Mouse (Mus musculus): ENCODE data around the gene Acap1. TPM values are rescaled to one million over a fixed set of nuclear protein-coding genes. Genes with fewer than 3 reads are reported as not detected.

Acap1 gene
- polyA plus RNA-seq, 1 experiment from 2014 or later, result 10.3 TPM

DNA sequence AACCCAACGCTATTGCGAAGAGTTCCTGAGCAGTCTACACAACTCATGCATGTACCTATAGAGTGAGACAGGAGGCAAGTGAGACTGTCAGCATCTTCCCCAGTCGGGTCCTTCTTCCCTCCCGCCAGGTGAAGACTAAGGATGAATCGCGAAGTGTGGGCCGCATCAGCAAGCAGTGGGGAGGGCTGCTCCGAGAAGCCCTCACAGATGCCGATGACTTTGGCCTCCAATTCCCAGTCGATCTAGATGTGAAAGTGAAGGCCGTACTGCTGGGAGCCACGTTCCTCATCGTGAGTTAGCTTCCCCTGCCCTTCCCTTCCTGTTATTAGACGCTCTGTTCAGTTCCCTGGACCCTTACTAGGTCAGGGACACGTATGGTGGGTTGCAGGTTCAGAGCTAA is 45.5 kb downstream of the Acap1 start:
- no peaks in the 10 kb centered on the region for H3K27me3 ChIP-seq (replicated peaks)
- 92% methylated on average over 15 of the region's 15 CpGs for WGBS
- H3K4me2 ChIP-seq, result no peak overlapping the region
- H3K27ac ChIP-seq (ENCODE audit: poor library complexity, severe bottlenecking), result no peak overlapping the region
- H3K9ac ChIP-seq, result no peak overlapping the region
- peaks cover 49% of the 10 kb centered on the region for H3K36me3 ChIP-seq
- peaks cover 35% of the 10 kb centered on the region for H3K4me1 ChIP-seq (replicated peaks)
- no peak for ATAC-seq (ENCODE audit: insufficient number of reproducible peaks, low FRiP score)
- H3K4me3 ChIP-seq, result no peak overlapping the region
- no peaks in the 10 kb centered on the region for H3K9me3 ChIP-seq (replicated peaks)

DNA sequence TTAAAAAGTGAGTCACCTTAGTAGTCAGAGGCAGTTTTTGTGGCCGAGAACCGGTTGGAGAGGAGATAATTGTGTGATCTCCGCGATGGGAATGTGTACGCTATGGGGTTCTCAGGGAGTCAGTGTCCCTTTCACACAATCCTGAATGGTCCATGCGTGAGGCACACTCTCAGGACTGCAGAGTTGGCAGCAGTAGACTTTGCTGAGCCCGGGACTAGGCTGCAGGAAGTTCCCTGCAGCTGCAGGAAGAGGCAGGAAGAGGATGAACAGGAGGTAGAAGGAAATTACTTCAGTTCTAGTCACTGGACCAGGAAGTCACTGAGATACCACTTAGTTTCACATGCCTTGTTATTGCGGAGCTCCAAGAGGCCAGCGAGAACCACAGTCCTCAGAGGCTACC is 46.2 kb downstream of the Acap1 start:
- Histone ChIP-seq H3K9me3 (replicated peaks) (no peaks in the 10 kb centered on the region), H3K36me3 (peaks cover 49% of the 10 kb centered on the region), H3K4me1 (replicated peaks) (peaks cover 35% of the 10 kb centered on the region), H3K9ac (no peak overlapping the region), H3K4me2 (no peak overlapping the region), H3K4me3 (no peak overlapping the region), H3K27me3 (replicated peaks) (no peaks in the 10 kb centered on the region), H3K27ac (ENCODE audit: poor library complexity, severe bottlenecking) (no peak overlapping the region)
- ATAC-seq (ENCODE audit: insufficient number of reproducible peaks, low FRiP score), result no peak
- 73% methylated on average over 9 of the region's 9 CpGs for WGBS

- H3K4me3 ChIP-seq, result peak overlapping the region; percentile 76
- no peaks in the 10 kb centered on the region for H3K9me3 ChIP-seq (replicated peaks)
- H3K36me3 ChIP-seq, result peaks cover 49% of the 10 kb centered on the region
- no peaks in the 10 kb centered on the region for H3K27me3 ChIP-seq (replicated peaks)
- ATAC-seq (ENCODE audit: insufficient number of reproducible peaks, low FRiP score), result no peak
- no peak overlapping the region for H3K9ac ChIP-seq
- no peak overlapping the region for H3K27ac ChIP-seq (ENCODE audit: poor library complexity, severe bottlenecking)
- H3K4me1 ChIP-seq (replicated peaks), result peaks cover 32% of the 10 kb centered on the region
- peak overlapping the region; percentile 81 for H3K4me2 ChIP-seq
- WGBS, result 94% methylated on average over 6 of the region's 6 CpGs
Observed at GRCm38 (mm10) chr11:69848021-69848420, 47.3 kb downstream of the Acap1 start.

GRCm38 (mm10) chr11:69846738-69847688 is 48.3 kb downstream of the Acap1 start:
- Histone ChIP-seq H3K9me3 (replicated peaks) (no peaks in the 10 kb centered on the region), H3K27me3 (replicated peaks) (no peaks in the 10 kb centered on the region), H3K4me1 (replicated peaks) (peaks cover 28% of the 10 kb centered on the region), H3K36me3 (peaks cover 44% of the 10 kb centered on the region), H3K27ac (ENCODE audit: poor library complexity, severe bottlenecking) (peak overlapping the region; percentile 93), H3K4me2 (peak overlapping the region; percentile 81), H3K9ac (peak overlapping the region; percentile 88), H3K4me3 (peak overlapping the region; percentile 76)
- WGBS, result 14% methylated on average over 37 of the region's 37 CpGs
- peak; percentile 53 for ATAC-seq (ENCODE audit: insufficient number of reproducible peaks, low FRiP score)

DNA sequence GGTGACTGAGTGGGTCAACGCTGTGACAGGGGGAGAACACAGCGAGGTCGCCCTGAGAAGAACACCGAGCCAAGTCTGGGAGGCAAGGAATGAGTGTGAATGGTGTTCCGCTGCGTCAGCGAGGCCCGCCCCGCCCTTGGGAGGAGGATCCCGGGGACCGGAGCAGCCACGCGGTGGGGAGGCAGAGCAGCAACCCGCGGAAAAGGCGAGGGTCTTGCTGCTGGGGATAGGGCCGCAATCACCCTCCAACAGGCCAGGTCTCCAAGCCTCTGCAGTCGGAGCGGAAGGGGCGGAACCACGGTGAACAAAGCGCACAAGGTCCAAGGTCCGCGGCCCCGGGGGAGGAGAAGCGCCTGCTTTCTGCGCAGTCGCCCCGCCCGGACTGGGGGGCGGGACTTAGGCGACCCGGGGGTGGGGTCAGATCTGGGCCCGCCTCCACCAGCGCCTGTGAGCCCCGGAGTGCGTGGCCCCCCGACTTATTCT is 49.1 kb downstream of the Acap1 start, which contains the start of gene Plscr3:
Plscr3 (plus strand) TSS at position 179 of the 483 bp plus-strand sequence.
- Histone ChIP-seq H3K36me3 (peaks cover 36% of the 10 kb centered on the region), H3K4me3 (peak within 1 kb of the TSS; percentile 76), H3K4me1 (replicated peaks) (peaks cover 26% of the 10 kb centered on the region), H3K27me3 (replicated peaks) (no peaks in the 10 kb centered on the region), H3K27ac (ENCODE audit: poor library complexity, severe bottlenecking) (peak within 1 kb of the TSS; percentile 93), H3K4me2 (peak within 1 kb of the TSS; percentile 81), H3K9me3 (replicated peaks) (no peaks in the 10 kb centered on the region), H3K9ac (peak within 1 kb of the TSS; percentile 88)
- 1% methylated on average over 38 of the region's 38 CpGs for WGBS
- ATAC-seq (ENCODE audit: insufficient number of reproducible peaks, low FRiP score), result peak; percentile 96

GRCm38 (mm10) chr11:69838714-69839104 is 56.6 kb downstream of the Acap1 start:
- peak overlapping the region; percentile 73 for H3K27ac ChIP-seq (ENCODE audit: poor library complexity, severe bottlenecking)
- H3K4me1 ChIP-seq (replicated peaks), result peaks cover 43% of the 10 kb centered on the region
- peak overlapping the region; percentile 63 for H3K4me3 ChIP-seq
- H3K36me3 ChIP-seq, result no peaks in the 10 kb centered on the region
- H3K27me3 ChIP-seq (replicated peaks), result peaks cover 30% of the 10 kb centered on the region
- 1% methylated on average over 7 of the region's 7 CpGs for WGBS
- no peaks in the 10 kb centered on the region for H3K9me3 ChIP-seq (replicated peaks)
- peak overlapping the region; percentile 75 for H3K9ac ChIP-seq
- ATAC-seq (ENCODE audit: insufficient number of reproducible peaks, low FRiP score), result no peak
- H3K4me2 ChIP-seq, result peak overlapping the region; percentile 92

GRCm38 (mm10) chr11:69837952-69838713 is 57.2 kb downstream of the Acap1 start, which contains the start of gene Tmem256:
TSS of gene Tmem256 (plus strand) at chr11:69838514.
- peaks cover 36% of the 10 kb centered on the region for H3K27me3 ChIP-seq (replicated peaks)
- peak within 1 kb of the TSS; percentile 73 for H3K27ac ChIP-seq (ENCODE audit: poor library complexity, severe bottlenecking)
- ATAC-seq (ENCODE audit: insufficient number of reproducible peaks, low FRiP score), result peak; percentile 92
- peak within 1 kb of the TSS; percentile 92 for H3K4me2 ChIP-seq
- H3K9ac ChIP-seq, result peak within 1 kb of the TSS; percentile 78
- H3K4me1 ChIP-seq (replicated peaks), result peaks cover 45% of the 10 kb centered on the region
- WGBS, result under 1% methylated on average over 34 of the region's 34 CpGs
- H3K36me3 ChIP-seq, result no peaks in the 10 kb centered on the region
- H3K4me3 ChIP-seq, result peak within 1 kb of the TSS; percentile 63
- no peaks in the 10 kb centered on the region for H3K9me3 ChIP-seq (replicated peaks)

DNA sequence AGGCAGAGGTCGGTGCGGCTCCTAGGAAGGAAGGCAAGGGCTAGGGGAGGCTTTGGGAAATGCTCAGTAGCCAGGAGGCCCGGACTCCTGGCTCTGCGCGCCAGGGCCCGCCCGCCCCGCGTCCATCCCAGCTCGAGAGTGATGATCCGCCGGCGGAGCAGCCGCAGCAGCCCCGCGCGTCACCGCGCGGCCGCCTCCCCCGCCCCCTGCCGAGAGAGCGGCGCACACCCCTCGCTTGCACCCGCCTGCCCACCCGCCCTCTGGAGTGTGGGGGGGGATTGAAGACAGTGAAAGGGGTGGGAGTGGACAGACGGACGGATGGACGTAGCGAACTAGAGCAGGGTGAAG is 57.8 kb downstream of the Acap1 start, which contains the start of gene Nlgn2:
Nlgn2 (minus strand) TSS at position 181 of the 348 bp plus-strand sequence.
- peak; percentile 76 for ATAC-seq (ENCODE audit: insufficient number of reproducible peaks, low FRiP score)
- H3K36me3 ChIP-seq, result no peaks in the 10 kb centered on the region

GRCm38 (mm10) chr11:69836703-69837576 is 58.4 kb downstream of the Acap1 start:
- H3K4me2 ChIP-seq, result peak overlapping the region; percentile 92
- H3K4me3 ChIP-seq, result peak overlapping the region; percentile 63
- H3K27ac ChIP-seq (ENCODE audit: poor library complexity, severe bottlenecking), result 0 out of 2 replicates have a peak overlapping the region, but pooled peaks have one; percentile 41
- no peak for ATAC-seq (ENCODE audit: insufficient number of reproducible peaks, low FRiP score)
- H3K9ac ChIP-seq, result peak overlapping the region; percentile 78
- peaks cover 45% of the 10 kb centered on the region for H3K4me1 ChIP-seq (replicated peaks)
- 1% methylated on average over 41 of the region's 52 CpGs for WGBS
- H3K27me3 ChIP-seq (replicated peaks), result peaks cover 48% of the 10 kb centered on the region
- H3K36me3 ChIP-seq, result no peaks in the 10 kb centered on the region
- H3K9me3 ChIP-seq (replicated peaks), result no peaks in the 10 kb centered on the region

More for the DNA sequence above, 57.8 kb downstream of the Acap1 start, which contains the start of gene Nlgn2:
- Histone ChIP-seq H3K4me3 (peak within 1 kb of the TSS; percentile 63), H3K4me2 (peak within 1 kb of the TSS; percentile 92), H3K9me3 (replicated peaks) (no peaks in the 10 kb centered on the region), H3K9ac (peak within 1 kb of the TSS; percentile 78), H3K27ac (ENCODE audit: poor library complexity, severe bottlenecking) (peak within 1 kb of the TSS; percentile 73), H3K4me1 (replicated peaks) (peaks cover 45% of the 10 kb centered on the region), H3K27me3 (replicated peaks) (peaks cover 42% of the 10 kb centered on the region)
- WGBS, result under 1% methylated on average over 31 of the region's 32 CpGs

GRCm38 (mm10) chr11:69835966-69836335 is 59.4 kb downstream of the Acap1 start:
- 4% methylated on average over 4 of the region's 4 CpGs for WGBS
- peak overlapping the region; percentile 92 for H3K4me2 ChIP-seq
- no peak overlapping the region for H3K4me3 ChIP-seq
- no peaks in the 10 kb centered on the region for H3K36me3 ChIP-seq
- no peaks in the 10 kb centered on the region for H3K9me3 ChIP-seq (replicated peaks)
- peaks cover 45% of the 10 kb centered on the region for H3K4me1 ChIP-seq (replicated peaks)
- H3K27me3 ChIP-seq (replicated peaks), result peaks cover 50% of the 10 kb centered on the region
- H3K9ac ChIP-seq, result no peak overlapping the region
- H3K27ac ChIP-seq (ENCODE audit: poor library complexity, severe bottlenecking), result no peak overlapping the region
- no peak for ATAC-seq (ENCODE audit: insufficient number of reproducible peaks, low FRiP score)
